Mouse (Mus musculus) intestine, embryonic 16.5 days (tissue): Measurements from ENCODE around the gene Dhdds. TPM values are rescaled to one million over a fixed set of nuclear protein-coding genes. Genes with fewer than 3 reads are reported as not detected.

ENCODE experiments used
- ATAC-seq: fragments of 200-750 bp; cut with Nextera tagmentation; 2 replicates; pipeline ENCODE4 v1.8.0; 2017; ENCODE audit warnings: moderate TSS enrichment, moderate library complexity
- H3K27ac ChIP-seq: fragments of 300-500 bp; sonication (generic); 2 replicates; pipeline ENCODE4 v1.5.1; 2014; ENCODE audit warnings: mild to moderate bottlenecking, low read length
- H3K27me3 ChIP-seq: fragments of 300-500 bp; sonication (generic); replicated peaks from 2 replicates; pipeline ENCODE4 v1.6.1; 2014; ENCODE audit warnings: low read length, control low read depth, mixed read lengths; ENCODE audit not compliant: control insufficient read depth, insufficient read depth
- H3K36me3 ChIP-seq: fragments of 300-500 bp; sonication (generic); 2 replicates; pipeline ENCODE4 v1.6.1; 2014; ENCODE audit warnings: low read length, control low read depth; ENCODE audit not compliant: control insufficient read depth, insufficient read depth
- H3K4me1 ChIP-seq: fragments of 300-500 bp; sonication (generic); 2 replicates; pipeline ENCODE4 v1.6.1; 2014; ENCODE audit warnings: low read length, control low read depth, mixed read lengths; ENCODE audit not compliant: control insufficient read depth, insufficient read depth
- H3K4me2 ChIP-seq: fragments of 300-500 bp; sonication (generic); 2 replicates; pipeline ENCODE4 v1.6.1; 2014; ENCODE audit warnings: low read depth, low read length, control low read depth
- H3K4me3 ChIP-seq: fragments of 300-500 bp; sonication (generic); 2 replicates; pipeline ENCODE4 v1.5.1; 2014; ENCODE audit warnings: mild to moderate bottlenecking, low read length
- H3K9ac ChIP-seq: fragments of 300-500 bp; sonication (generic); 2 replicates; pipeline ENCODE4 v1.6.1; 2014; ENCODE audit warnings: low read depth, low read length
- H3K9me3 ChIP-seq: fragments of 300-500 bp; sonication (generic); 2 replicates; pipeline ENCODE4 v1.6.1; 2016; ENCODE audit warnings: low read length, control low read depth; ENCODE audit not compliant: control insufficient read depth
- WGBS: fragments of 180-500 bp; shearing (Covaris S2); extraction: QIAGEN DNeasy Blood & Tissue Kit; methylation state at CpG from one replicate; pipeline ENCODE4 v1.1.7; 2014; 5-methylcytosine and 5-hydroxymethylcytosine counted together
- polyA plus RNA-seq: library from polyadenylated mRNA; unstranded; fragments of >200 nt; fragmentation: Nextera tagmentation; extraction: Ambion mirVana; gene quantifications from 2 replicates; pipeline ENCODE4 v1.2.1, GENCODE M21; 2015

The Dhdds gene
- polyA plus RNA-seq, 1 experiment from 2014 or later, result 41.3 TPM

DNA sequence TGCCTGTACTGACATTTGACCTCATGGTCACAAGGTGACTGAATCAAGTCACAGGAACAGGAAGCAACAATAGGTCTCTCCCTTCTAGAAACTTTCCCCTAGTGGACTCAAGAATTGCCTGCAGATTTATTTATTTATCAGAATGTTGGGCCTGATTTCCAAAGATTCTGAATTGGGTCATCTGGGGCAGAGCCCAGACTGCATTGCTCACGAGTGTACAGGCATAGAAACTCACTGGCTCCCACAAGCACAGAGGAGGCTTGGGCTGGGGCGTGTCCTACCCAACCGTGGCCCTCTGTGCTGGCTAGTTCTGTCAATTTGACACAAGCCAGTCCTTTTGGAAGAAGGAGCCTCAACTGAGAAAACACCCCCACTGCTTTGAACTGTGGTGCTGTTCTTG is 59.1 kb downstream of the Dhdds start:
- Histone ChIP-seq H3K27me3 (no peaks in the 10 kb centered on the region), H3K4me1 (no peaks in the 10 kb centered on the region), H3K36me3 (no peaks in the 10 kb centered on the region), H3K4me3 (no peak overlapping the region), H3K9ac (no peak overlapping the region), H3K9me3 (no peaks in the 10 kb centered on the region), H3K4me2 (no peak overlapping the region), H3K27ac (no peak overlapping the region)
- ATAC-seq, result no peak
- 43% methylated on average over 3 of the region's 3 CpGs for whole genome bisulfite sequencing

- Histone ChIP-seq H3K4me3 (no peak overlapping the region), H3K4me1 (no peaks in the 10 kb centered on the region), H3K4me2 (no peak overlapping the region), H3K27me3 (no peaks in the 10 kb centered on the region), H3K9me3 (no peaks in the 10 kb centered on the region), H3K36me3 (no peaks in the 10 kb centered on the region), H3K27ac (no peak overlapping the region), H3K9ac (no peak overlapping the region)
- WGBS, result 73% methylated on average over 13 of the region's 13 CpGs
- no peak for ATAC-seq
These were observed 60.1 kb downstream of the Dhdds start for GRCm38 (mm10) chr4:133940386-133941260.

- ATAC-seq, result no peak
- no peak overlapping the region for H3K4me2 ChIP-seq
- WGBS, result 54% methylated on average over 2 of the region's 2 CpGs
- H3K27me3 ChIP-seq, result no peaks in the 10 kb centered on the region
- no peaks in the 10 kb centered on the region for H3K4me1 ChIP-seq
- H3K27ac ChIP-seq, result no peak overlapping the region
- no peak overlapping the region for H3K4me3 ChIP-seq
- H3K9me3 ChIP-seq, result no peaks in the 10 kb centered on the region
- H3K9ac ChIP-seq, result no peak overlapping the region
- no peaks in the 10 kb centered on the region for H3K36me3 ChIP-seq
These were observed 62.6 kb downstream of the Dhdds start for GRCm38 (mm10) chr4:133938077-133938476.

DNA sequence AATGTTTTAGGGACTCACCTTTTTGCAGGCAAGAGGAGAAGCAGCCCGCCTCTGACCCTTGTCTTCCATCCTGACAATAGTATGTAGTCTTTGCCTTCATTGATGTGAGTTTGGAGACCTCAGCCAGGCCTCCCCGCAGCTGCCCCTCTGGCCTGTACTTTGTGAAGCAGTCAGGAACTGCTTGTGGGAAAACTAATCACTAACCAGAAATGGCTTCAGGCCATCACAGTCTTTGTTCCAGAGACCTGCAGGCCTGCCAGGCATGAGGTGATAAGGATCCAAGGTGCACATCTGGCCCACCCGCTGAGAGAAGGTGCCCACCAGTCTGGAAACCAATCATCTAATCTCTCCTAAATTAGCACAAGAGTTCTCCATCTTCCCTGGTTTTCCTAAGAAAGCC is 68.9 kb downstream of the Dhdds start:
- H3K4me3 ChIP-seq, result no peak overlapping the region
- no peak overlapping the region for H3K9ac ChIP-seq
- WGBS, result 82% methylated on average over 3 of the region's 3 CpGs
- no peak for ATAC-seq
- H3K4me2 ChIP-seq, result no peak overlapping the region
- H3K36me3 ChIP-seq, result no peaks in the 10 kb centered on the region
- peaks cover 8% of the 10 kb centered on the region; the same call in 1 of the 2 replicates for H3K4me1 ChIP-seq
- H3K27me3 ChIP-seq, result no peaks in the 10 kb centered on the region
- H3K27ac ChIP-seq, result no peak overlapping the region
- no peaks in the 10 kb centered on the region for H3K9me3 ChIP-seq

DNA sequence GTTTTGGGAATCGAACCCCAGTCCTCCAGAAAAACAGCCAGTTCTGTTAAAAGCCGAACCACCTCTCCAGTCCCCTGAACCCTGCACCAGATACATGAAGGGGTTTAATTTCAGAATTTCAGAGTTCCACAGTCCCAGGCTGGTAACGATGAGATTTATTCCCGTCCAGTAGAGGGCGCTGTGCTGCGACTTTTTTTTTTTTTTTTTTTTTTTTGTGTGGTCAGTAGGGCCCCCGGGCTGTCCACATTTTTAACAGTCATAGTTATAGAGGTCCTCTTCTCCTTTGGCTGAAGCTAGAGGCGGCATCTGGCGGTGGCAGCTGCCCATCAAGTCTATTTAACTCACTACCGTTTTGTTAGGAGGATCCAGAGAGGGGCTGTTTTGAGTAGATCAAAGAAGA is 69.4 kb downstream of the Dhdds start:
- no peak overlapping the region for H3K4me2 ChIP-seq
- ATAC-seq, result no peak
- 16% methylated on average over 10 of the region's 10 CpGs for WGBS
- H3K9me3 ChIP-seq, result no peaks in the 10 kb centered on the region
- H3K27ac ChIP-seq, result no peak overlapping the region
- no peaks in the 10 kb centered on the region for H3K36me3 ChIP-seq
- no peak overlapping the region for H3K4me3 ChIP-seq
- H3K27me3 ChIP-seq, result no peaks in the 10 kb centered on the region
- no peak overlapping the region for H3K9ac ChIP-seq
- peaks cover 8% of the 10 kb centered on the region; the same call in 1 of the 2 replicates for H3K4me1 ChIP-seq

DNA sequence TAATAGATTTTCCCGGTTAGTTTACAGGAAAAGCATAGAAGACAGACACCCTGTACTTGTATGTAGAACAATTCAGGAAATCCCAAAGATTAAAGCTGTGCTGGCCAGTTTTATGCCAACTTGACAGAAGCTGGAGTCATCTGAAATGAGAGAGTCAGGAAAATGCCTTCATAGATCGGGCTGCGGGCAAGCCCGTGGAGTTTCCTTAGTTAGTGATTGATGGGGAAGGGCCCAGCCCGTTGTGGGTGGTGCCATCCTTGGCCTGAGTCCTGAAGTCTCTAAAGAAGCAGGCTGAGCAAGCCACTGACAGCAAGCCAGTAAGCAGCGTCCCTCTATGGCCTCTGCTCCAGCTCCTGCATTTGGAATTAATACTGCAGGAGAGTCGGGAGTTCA is 71.4 kb downstream of the Dhdds start:
- Histone ChIP-seq H3K36me3 (no peaks in the 10 kb centered on the region), H3K4me1 (peaks cover 8% of the 10 kb centered on the region; the same call in 1 of the 2 replicates), H3K4me2 (peak overlapping the region; percentile 30), H3K9ac (no peak overlapping the region), H3K9me3 (no peaks in the 10 kb centered on the region), H3K4me3 (no peak overlapping the region), H3K27me3 (no peaks in the 10 kb centered on the region), H3K27ac (no peak overlapping the region)
- WGBS, result 18% methylated on average over 7 of the region's 7 CpGs
- peak; percentile 65; the same call in 1 of the 2 replicates for ATAC-seq

DNA sequence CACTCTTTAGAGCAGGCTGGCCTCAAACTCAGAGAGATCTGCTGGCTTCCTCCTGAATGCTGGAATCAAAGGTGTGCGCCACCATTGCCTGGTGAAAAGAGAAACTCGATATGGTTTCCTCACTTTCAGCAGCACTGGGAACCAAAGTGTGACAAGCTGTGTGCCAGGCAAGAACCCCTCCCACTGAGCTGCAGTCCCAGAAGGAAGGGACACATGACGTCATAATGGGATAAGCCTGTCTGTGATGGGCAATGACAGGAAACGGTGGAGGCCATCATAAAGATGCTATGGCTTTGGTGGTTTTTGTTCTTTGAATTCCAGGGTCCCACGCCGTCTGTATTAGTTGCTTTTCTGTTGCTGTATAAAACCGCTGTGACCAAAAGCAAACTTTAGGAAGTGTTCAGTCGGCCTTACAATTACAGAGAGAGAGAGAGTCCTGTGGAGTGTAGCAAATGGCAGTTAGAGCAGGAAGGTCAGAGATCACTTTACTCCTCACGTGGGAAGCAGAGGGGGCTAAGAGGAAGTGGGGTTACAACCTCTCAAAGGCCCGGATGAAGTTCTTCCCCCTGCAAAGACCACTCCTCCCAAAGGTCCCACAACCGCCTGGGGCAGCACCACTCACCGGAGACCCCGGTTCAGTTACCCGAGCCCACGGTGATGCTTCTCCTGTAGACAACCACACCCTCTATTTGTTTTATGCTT is 72.0 kb downstream of the Dhdds start:
- no peaks in the 10 kb centered on the region for H3K9me3 ChIP-seq
- 45% methylated on average over 15 of the region's 15 CpGs for WGBS
- 0 out of 2 replicates have a peak overlapping the region, but pooled peaks have one; percentile 10 for H3K9ac ChIP-seq
- H3K36me3 ChIP-seq, result no peaks in the 10 kb centered on the region
- H3K4me3 ChIP-seq, result no peak overlapping the region
- peaks cover 8% of the 10 kb centered on the region; the same call in 1 of the 2 replicates for H3K4me1 ChIP-seq
- ATAC-seq, result peak; percentile 33; the same call in 1 of the 2 replicates
- no peaks in the 10 kb centered on the region for H3K27me3 ChIP-seq
- H3K4me2 ChIP-seq, result peak overlapping the region; percentile 30
- H3K27ac ChIP-seq, result no peak overlapping the region

DNA sequence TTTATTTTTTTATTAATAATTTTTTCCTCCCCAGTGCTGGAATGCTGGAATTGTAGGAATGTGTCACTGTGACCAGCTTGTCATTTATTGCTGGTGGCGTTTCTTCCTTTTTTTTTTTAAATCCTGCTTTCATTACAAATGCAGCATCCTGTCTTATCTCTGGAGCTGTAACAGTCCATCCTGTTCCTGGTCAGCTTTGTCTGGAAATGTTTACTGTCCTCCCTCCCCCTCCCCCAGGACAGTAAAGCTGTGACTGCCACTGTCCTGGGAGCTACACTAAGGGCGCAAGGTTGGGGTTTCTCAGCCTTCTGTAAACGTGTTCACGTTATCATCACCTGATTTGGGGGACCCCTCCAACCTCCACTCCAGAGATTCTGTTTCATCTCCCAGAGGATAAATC is 75.5 kb downstream of the Dhdds start:
- Histone ChIP-seq H3K27me3 (no peaks in the 10 kb centered on the region), H3K4me2 (no peak overlapping the region), H3K4me3 (no peak overlapping the region), H3K27ac (no peak overlapping the region), H3K4me1 (peaks cover 8% of the 10 kb centered on the region; the same call in 1 of the 2 replicates), H3K9me3 (no peaks in the 10 kb centered on the region), H3K36me3 (no peaks in the 10 kb centered on the region), H3K9ac (no peak overlapping the region)
- no peak for ATAC-seq
- 62% methylated on average over 4 of the region's 4 CpGs for WGBS

DNA sequence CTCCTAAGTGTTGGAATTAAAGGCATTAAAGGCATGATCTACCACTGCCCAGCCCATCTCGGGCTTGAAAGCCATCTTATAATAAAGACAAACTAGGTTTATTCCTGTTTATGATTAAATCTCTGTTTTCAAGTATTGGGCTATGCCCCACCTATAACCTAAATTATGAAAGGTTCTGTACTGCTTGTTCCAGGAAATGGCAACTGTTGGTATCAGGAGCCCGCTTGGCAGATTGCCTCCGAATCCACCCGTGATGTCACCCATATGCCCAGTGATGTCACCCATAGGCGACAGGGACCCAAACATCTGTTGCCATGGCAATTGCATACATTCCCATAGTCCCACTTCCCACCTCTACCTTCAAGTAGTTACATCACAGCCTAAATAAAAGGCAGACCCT is 77.0 kb downstream of the Dhdds start:
- H3K36me3 ChIP-seq, result no peaks in the 10 kb centered on the region

More for the DNA sequence above, 77.0 kb downstream of the Dhdds start:
- Histone ChIP-seq H3K4me2 (no peak overlapping the region), H3K9me3 (no peaks in the 10 kb centered on the region), H3K27me3 (no peaks in the 10 kb centered on the region), H3K4me1 (peaks cover 3% of the 10 kb centered on the region; the same call in 1 of the 2 replicates), H3K27ac (no peak overlapping the region), H3K4me3 (no peak overlapping the region), H3K9ac (no peak overlapping the region)
- ATAC-seq, result no peak
- 94% methylated on average over 5 of the region's 5 CpGs for WGBS
